Mouse (Mus musculus): ENCODE measurements around the gene Slc22a7.

Slc22a7 gene

DNA sequence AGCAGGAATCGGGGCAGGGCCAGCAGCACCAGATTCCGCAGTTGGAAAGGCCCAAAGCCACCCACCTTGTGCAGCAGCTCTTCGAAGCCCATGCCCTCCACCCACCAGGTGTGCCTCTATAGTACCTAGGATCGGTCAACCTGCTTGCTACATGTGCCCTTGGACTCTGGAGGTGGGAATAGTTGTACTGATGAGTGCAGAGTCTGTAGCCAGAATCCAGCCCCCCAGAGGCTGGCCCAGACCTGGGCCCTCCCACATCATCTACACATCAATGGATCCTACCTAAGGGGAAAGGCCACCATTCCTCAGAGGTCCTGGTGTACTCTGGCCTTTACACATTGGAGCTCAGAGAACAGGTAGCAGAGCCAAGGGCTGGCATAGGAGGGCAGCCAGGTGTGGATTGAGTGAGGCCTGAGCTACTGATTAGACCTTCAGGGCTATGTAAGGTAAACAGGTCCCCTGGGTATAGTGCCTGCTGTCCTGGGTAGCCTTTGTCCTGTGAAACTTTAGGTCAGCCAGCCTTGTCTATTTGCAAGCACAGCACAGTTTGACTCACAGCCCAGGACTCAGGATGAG is at the start of gene Slc22a7:
Gene Slc22a7, minus strand, starts transcription at position 160 of the 576 bp plus-strand sequence.
- no peak for DNase-seq (ENCODE audit: low spot score)

DNA sequence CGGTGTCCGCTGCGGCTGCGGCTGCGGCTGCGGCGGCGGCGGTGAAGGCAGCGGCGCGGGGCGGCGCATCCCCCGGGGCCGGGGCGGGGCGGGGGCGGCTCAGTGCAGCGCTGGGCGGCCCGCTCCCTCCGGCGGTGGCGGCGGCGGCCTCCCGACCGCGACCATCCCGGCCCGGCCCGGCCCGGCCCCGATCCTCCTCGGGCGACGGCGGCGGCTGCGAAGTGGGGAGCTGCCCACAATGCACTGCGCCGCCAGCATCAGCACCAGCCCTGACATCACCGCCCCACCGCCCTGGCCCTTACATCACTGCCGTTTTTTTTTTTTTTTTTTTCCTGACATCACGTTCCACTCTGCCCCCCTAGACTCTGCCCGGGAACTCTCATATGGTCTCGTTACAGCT is 49.2 kb upstream of the Slc22a7 start, which contains the start of gene Ttbk1:
Gene Ttbk1, minus strand, starts transcription at position 245 of the 400 bp plus-strand sequence.
- no peak for DNase-seq (ENCODE audit: low spot score)

DNA sequence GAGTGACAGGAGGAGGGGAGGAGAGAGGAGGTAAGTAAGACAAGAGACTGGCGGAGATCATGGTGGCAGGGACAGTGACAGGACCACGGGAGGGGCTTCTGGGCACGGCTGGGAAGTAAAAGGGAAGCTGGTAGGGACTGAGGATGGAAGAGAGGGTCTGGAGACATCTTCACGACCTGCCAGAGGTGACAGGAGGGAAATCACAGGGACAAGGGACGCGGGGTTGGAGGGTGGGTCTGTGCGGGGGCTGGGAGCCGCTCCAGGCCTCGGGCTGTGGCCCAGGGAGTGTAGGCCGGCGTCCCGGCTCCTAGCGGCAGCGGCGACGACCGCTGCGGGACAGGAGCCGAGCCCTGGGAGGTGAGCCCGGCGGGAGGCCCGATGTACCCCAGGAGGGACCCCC is 48.7 kb upstream of the Slc22a7 start:
- DNase-seq (ENCODE audit: low spot score), result no peak

DNA sequence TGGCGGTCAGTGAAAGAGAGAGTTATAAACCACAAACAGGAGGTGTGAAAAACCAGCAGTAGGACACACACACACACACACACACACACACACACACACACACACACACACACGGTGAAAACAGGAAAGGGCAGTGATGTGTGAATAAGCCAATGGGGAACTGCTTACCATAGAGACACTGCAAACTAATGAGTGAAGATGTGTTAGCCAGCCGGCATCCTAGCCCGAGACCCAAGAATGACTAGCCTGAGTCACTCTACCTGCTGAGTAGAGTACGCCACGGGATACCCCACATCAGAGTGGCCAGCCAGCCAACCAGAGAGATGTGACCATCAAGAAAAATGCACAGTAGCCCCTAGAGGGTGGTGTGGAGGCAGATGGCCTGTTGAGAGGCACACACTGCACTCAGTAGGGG is 46.2 kb upstream of the Slc22a7 start:
- DNase-seq (ENCODE audit: low spot score), result no peak

DNA sequence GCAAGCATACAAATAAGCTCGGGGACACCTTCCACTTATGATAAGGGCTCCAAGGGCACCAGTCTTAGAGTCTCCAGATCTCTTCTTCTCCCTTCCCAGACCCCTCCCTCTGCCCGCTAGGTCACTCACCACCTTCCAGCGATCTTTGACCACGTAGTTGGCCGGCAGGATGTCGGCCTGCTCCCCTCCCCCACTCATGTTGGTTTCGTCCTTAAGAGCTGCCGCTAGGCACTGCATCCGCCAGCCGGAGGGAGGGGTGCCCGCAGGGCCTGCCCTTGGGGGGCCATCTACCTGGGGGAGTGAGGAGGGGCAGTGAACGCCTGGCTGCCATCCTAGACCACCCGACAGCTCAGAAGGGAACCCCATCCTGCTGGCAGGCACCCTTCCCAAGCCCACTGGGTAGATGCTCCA is 45.8 kb upstream of the Slc22a7 start:
- no peak for DNase-seq (ENCODE audit: low spot score)

DNA sequence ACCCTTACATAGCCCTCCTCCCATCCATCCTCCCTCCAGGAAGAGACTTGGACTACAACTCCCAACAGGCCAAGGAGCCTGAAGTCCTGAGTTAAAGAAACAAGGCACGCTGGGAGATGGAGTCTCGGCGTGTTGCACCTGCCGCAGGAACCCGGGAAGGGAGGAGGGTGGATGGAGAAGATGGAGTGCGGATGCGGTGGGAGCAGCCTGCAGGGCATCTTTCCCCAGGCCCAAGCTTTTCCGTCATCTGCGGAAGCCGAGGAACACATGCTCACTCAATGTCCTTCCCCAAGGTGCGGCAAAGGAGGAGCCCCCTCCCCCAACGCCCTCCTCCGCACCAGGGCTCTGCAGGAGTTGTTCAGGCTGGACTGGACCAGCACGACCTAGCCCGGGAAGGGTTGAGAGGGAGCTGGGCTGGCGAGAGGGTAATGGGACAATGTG is 45.3 kb upstream of the Slc22a7 start:
- no peak for DNase-seq (ENCODE audit: low spot score)

DNA sequence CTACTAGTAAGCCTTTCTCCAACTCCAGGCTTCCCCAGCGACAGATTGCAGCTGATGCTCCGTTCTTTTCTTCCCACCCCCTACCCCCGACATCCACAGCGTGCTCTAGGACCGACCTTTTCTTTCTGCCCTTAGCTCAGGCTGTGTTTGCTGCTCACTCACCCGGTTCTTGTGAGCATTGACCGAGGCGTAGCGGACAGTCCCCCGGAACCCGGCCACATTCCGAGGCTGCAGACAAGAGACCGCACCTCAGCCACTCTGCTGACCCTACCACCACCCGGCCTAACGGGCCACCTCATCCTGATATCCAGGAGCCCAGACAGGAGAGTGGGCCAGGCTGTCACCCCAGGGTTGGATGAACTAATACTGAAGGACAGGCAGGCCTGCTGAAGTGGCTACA is 39.0 kb upstream of the Slc22a7 start:
- DNase-seq (ENCODE audit: low spot score), result no peak

DNA sequence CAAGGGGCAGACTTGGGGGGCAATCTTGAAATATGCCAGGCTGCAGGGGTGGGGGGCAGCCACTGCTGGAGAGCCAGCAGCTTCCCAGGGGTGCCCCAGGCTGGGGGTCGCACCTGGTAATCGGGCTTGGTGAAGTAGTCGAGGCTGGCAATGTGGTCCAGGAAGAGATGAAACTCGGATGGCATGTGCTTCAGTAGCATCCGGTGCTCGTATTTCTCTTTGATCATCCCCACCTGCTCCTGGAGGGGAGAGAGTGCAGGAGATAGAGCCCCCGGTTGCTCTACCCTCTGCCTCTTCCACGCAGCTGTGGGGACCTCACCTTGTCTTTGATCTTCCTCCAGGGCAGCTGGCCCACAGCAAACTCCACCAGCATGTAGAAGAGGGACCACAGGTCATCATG is 38.3 kb upstream of the Slc22a7 start:
- no peak for DNase-seq (ENCODE audit: low spot score)

DNA sequence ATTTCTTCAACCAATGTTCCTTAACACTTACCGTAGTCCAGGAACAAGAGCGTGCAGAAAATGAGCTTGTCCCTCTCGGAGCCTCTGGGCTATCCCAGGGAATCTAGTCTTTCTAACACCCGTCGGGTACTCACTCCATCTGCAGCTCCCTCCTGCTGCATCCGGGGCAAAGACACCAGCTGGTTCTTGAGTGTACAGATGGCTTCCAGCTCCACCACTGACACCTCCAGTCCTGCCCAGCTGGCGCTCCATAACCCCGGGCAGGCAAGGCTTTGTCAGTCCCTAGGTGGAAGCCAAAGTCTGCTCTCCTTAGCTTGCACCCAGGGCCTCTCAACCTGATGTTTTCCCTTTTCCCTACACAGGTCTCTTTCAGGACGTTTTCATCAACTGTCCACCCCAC is 29.6 kb upstream of the Slc22a7 start:
- DNase-seq (ENCODE audit: low spot score), result no peak

DNA sequence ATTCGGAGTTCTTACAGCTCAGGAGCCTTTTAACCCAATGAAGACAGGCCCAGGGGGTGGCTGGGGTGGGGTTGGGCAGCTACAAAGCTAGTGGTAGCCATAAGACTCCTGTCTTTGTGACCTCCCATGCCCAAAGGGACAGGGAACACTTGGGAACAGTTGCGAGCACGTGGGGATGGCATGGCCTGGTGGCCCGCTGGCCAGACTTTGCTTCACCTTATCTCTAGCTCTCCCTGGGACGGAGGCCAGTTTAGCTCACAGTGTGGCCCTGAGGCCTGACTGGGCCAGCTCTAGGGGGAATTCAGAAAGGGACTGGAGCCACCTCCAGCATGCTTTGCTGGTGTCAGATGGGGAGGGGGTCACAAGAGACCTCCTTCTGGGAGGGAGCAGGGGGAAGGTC is 24.0 kb upstream of the Slc22a7 start:
- no peak for DNase-seq (ENCODE audit: low spot score)

DNA sequence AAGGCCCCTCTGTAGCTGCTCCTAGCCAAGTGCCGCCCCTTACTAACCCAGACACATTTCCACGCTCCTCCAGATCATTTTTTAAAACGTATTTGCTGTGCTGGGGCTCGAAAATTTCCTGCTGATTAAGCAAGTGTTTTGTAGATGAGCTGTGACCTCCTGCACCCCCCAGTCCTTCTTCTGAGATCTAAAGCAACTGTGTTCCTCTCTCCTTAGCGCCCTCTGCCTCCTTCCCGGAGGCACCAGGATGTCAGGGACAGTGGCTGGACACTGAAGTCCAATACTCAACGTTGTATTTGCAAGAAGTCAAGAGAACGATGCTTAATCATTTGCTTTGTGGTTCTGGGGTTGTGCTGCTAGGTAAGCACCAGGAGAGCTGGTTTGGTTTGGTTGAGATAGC is 23.1 kb upstream of the Slc22a7 start:
- DNase-seq (ENCODE audit: low spot score), result no peak

DNA sequence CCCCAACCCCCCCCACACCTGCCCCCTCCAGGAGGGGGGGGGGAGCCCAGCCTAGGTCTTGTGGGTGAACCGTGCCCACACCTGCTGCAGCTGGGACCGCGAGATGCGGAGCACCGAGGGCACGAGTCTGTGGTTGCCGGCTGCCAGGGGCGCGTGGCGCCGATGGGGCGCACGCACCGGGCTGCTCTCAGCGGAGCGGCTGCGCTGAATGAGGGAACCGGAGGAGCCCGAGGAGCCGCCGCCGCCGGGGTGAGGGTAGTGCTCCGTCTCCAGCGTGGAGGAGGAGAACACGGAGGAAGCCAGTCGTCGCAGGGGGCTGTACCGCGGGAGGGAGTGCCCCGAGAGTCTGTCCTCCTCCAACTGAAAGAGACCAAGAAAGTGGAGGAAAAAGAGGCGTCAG is 22.4 kb upstream of the Slc22a7 start:
- DNase-seq (ENCODE audit: low spot score), result no peak

DNA sequence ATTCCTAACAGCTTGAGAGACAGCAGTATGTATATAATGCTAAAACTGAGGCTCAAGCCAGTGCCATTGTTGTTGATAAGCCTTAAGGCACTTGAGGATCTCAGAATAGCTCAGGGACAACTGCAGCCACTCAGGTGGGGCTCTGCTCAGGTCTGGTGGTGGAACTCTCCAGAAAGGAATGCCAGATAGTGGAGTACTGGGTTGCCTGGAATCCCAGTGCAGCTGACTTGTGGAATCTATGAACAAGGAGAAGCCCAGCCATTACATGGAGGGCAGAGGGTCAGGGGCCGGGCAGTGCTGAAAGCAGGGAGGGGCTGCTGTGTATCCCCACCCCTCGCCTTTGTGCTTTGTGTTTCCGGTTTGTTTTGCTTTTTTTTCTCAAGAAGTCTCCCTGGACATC is 20.2 kb upstream of the Slc22a7 start:
- no peak for DNase-seq (ENCODE audit: low spot score)

DNA sequence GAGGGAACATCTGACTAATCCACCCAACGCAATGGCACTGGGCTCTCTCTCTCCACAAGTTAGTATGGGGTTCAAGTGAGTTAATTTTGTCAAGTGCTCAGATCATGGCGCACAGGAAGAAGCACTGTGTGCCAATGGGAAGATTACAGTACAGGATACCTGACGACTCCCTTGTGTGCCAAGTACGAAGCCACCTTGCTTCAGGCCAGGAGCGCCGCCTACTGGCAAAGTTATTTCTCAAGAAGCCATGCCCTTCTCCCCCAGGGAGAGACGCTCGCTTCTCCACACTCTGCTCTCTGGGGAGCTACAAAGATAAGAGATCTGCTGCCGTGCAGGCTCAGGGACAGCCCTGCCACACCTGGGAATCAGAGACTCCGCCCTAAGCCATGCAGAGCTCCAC is 19.5 kb upstream of the Slc22a7 start:
- DNase-seq (ENCODE audit: low spot score), result no peak

DNA sequence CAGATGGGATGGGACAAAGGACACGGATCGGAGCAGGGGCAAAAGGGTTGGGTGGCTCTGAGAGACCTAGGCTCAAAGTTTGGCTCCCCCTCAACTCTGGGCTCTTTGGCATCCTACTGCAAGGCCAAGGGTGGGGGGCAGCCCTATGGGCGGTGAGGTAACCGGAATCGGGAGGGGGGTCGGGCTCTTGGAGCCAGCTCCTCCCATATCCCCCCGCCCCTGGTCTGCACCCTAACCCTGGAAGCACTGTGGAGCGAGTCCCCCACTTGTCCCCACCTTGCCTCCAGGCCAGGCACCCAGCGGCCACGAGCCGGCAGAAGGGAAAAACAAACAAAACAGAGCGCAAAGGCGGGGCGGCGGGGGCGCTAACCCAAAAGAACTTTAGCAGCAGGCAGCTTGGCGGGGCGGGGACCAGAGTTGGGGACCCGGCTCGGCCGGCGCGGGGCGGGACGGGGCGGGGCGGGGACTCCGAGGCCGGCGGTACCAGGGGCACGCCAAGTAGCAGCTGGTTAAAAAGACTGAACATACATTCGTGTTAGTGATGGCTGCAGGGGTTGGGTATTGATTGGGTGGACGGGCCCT is 16.9 kb upstream of the Slc22a7 start:
- DNase-seq (ENCODE audit: low spot score), result no peak

DNA sequence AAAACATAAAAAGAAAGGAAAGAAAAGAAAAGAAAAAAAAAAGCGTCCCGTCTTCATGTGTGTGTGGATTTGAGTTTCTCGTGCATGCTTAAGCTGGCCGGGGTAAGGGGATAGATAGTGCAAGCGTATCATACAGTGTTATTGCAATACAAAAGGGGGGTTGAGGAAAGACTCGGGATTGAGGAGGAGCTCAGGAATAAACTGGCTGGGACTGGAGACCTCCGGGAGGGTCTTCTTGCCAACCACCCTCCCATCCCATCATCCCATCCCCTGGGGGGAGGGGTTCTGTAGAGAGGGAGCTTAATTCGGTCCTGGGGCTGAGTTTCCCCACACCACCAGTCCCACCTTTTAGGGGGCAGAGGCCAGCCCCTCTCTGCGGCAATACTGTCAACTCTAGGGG is 16.3 kb upstream of the Slc22a7 start:
- no peak for DNase-seq (ENCODE audit: low spot score)

DNA sequence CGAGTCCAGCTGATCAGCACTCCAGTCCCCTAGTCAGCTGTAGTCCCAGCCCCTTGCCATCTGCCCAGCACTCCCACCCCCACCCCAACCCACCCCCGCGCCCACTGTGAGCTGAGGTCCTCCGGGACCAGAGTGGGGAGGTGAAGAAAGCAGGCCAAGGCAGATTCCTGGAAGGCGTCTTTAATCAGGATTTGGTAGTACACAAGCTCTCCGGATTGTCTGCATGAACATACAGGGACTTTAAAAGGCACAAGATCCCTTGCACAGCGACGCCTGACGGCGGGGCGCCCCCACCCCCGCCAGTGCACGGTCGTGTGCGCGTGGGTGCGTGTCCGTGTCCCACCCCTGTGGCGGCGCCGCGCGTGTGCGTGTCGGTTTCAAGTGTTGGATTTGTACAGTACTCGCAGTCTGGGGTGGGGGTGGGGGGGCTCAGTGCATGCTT is 15.7 kb upstream of the Slc22a7 start:
- DNase-seq (ENCODE audit: low spot score), result no peak

DNA sequence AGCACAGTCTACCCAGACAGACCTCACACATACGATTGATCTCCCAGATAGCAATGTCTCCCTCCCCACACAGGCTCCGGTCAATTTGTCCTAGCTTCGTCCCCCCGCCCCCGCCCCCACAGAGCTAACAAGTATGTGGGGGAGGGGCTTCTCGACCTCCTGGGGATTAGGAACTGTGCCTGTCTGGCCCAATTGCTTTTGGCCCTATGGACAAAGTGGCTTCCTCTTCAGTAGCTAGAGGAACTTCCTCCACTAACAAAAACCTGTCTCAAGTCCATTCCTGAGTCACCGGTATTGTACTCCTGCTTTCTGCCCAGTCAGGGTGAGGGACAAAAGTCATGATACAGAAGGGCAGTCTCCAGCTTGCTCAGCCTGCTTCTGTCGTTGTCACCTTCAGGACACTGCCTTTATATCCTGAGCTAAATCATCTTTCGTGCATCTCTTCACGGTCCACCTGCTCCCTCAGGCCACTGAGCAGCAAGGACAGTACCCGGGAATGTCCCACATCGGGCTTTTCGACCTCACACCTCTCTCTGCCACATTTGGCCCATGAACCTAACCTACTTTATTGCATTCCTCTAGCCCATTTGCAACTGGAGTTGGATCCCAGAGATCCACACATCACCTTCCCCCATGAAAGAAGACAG is 15.2 kb upstream of the Slc22a7 start:
- no peak for DNase-seq (ENCODE audit: low spot score)

DNA sequence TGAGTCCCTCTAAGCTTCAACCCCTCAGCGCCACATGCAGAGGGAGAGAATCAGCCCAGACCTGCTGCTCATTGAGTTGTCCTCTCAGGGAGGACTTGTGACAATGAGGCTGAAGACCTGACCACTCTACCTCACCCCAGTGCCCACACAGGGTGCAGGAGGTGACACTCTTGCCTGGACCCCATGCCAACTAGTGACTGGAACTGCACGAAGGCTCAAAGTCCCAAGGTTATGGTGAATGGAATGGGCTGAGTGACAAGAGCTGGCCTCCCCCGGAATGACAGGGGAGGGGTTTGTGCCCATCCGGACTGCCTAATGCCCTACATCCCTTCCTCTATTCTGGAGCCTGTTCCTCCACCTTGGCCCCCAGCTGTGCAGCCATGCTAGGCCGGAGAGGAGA is 14.4 kb upstream of the Slc22a7 start:
- DNase-seq (ENCODE audit: low spot score), result no peak

DNA sequence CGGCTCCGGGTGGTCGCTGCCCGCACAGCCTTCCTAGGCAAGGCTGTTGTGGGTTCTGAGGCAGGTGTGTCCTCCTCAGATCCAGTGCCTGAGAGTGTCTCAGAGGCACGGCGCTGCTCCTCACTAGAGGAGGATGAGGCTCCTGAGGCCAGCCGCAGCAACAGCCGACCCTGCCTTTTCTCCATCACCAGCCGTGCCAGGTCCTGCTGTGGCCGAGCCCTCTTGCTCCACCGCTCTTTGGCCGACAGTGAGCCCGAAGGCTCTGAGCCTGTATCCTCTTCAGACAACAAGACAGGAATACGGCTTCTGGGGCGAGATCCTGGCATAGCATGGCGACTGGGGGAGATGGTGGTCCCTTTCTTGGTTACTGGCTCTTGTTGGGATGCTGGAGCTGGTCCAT is 8.0 kb upstream of the Slc22a7 start:
- no peak for DNase-seq (ENCODE audit: low spot score)

DNA sequence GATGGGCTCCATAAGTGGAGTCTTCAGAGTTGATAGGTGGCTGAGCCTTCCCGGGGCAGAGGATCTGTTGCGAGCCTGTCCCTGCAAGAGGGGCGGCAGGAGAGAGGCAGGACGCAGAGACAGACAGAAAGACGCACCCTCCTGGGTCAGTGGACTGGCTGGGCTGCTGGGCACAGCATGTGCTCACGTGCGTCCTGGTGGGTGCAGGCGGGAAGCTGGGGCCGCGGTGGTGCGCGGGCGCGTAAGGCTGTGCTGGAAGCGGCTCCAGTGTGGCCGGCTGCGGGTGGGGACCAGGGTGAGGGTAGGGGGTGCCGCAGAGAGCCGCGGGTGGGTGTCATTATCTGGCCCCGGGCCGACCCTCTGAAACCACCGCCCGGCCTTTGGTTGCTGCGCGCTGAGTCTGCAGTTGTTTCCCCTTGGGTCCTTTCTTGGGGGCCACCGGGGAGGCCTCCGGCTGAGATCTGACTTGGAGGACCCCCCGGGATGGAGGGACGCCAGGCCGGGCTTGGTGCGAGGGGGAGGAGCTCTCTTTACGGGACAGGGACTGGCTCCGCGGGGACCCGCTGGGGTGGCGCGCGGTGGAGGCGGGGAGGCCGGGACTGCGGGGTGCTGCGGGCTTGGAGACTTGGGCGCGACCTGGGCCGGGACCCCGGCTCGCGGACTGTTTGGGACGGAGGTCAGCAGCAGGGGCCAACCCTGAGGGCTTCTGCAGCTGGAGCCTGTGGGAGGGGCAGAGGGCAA is 6.8 kb upstream of the Slc22a7 start:
- no peak for DNase-seq (ENCODE audit: low spot score)

DNA sequence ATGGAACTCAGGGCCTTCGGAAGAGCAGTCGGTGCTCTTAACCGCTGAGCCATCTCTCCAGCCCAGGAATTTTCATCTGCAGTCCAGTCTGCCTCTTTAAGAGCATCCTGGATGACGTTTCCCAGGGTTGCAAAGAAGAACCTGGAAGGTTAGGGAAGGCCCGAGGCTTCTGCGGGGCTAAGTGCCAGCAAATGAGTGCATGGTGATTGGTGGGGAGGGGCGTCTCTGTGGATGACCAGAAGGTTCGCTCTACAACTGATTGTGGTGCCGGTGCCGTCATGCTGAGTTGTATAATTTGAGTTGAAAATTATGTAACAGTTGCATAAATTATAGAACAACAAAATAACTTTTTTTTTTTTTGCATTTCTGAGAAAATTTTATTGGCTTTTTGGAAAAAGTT is 919 bp upstream of the Slc22a7 start:
- no peak for DNase-seq (ENCODE audit: low spot score)

Data from ovary, postnatal 10 days (tissue).